Mouse (Mus musculus) heart, embryonic 15.5 days (tissue): ENCODE results near the gene Invs. TPM values are rescaled to one million over a fixed set of nuclear protein-coding genes. Genes with fewer than 3 reads are reported as not detected.

Source experiments
- ATAC-seq: fragments of 200-750 bp; cut with Nextera tagmentation; replicated peaks from 2 replicates; pipeline ENCODE4 v1.8.0; 2017; ENCODE audit warnings: low read depth, moderate TSS enrichment; ENCODE audit not compliant: insufficient number of reproducible peaks, insufficient read depth, low FRiP score
- H3K27ac ChIP-seq: fragments of 300-500 bp; sonication (generic); 2 replicates; pipeline ENCODE4 v1.5.1; 2015; ENCODE audit warnings: mild to moderate bottlenecking, inconsistent platforms
- H3K27me3 ChIP-seq: fragments of 300-500 bp; sonication (generic); 2 replicates; pipeline ENCODE4 v1.6.1; 2015; ENCODE audit warnings: inconsistent platforms
- H3K36me3 ChIP-seq: fragments of 300-500 bp; sonication (generic); 2 replicates; pipeline ENCODE4 v1.6.1; 2015; ENCODE audit warnings: mild to moderate bottlenecking, inconsistent platforms
- H3K4me1 ChIP-seq: fragments of 300-500 bp; sonication (generic); replicated peaks from 2 replicates; pipeline ENCODE4 v1.6.1; 2015; ENCODE audit warnings: inconsistent platforms
- H3K4me2 ChIP-seq: fragments of 300-500 bp; sonication (generic); 2 replicates; pipeline ENCODE4 v1.6.1; 2015; ENCODE audit warnings: inconsistent platforms, mild to moderate bottlenecking, moderate library complexity
- H3K4me3 ChIP-seq: fragments of 300-500 bp; sonication (generic); 2 replicates; pipeline ENCODE4 v1.5.1; 2015; ENCODE audit warnings: mild to moderate bottlenecking, inconsistent platforms
- H3K9ac ChIP-seq: fragments of 300-500 bp; sonication (generic); 2 replicates; pipeline ENCODE4 v1.6.1; 2015; ENCODE audit warnings: mild to moderate bottlenecking, inconsistent platforms
- H3K9me3 ChIP-seq: fragments of 300-500 bp; sonication (generic); replicated peaks from 2 replicates; pipeline ENCODE4 v1.6.1; 2016; ENCODE audit warnings: inconsistent platforms
- WGBS: fragments of 180-500 bp; shearing (Covaris S2); methylation state at CpG from one replicate; pipeline ENCODE4 v1.1.7; 2015; ENCODE audit warnings: mixed read lengths; 5-methylcytosine and 5-hydroxymethylcytosine counted together
- polyA plus RNA-seq: library from polyadenylated mRNA; unstranded; fragments of >200 nt; fragmentation: Nextera tagmentation; extraction: Ambion mirVana; gene quantifications from 2 replicates; pipeline ENCODE4 v1.2.1, GENCODE M21; 2015

The Invs gene
- polyA plus RNA-seq, 1 experiment from 2014 or later: 4.8 TPM

- 38% methylated on average over 18 of the region's 18 CpGs for WGBS
- no peak for ATAC-seq
- H3K27ac ChIP-seq: no peak overlapping the region
- peak overlapping the region; percentile 42 for H3K4me3 ChIP-seq
- peaks cover 9% of the 10 kb centered on the region for H3K4me1 ChIP-seq
- no peaks in the 10 kb centered on the region for H3K9me3 ChIP-seq
- peak overlapping the region; percentile 44 for H3K9ac ChIP-seq
- no peaks in the 10 kb centered on the region for H3K36me3 ChIP-seq
- peak overlapping the region; percentile 58 for H3K4me2 ChIP-seq
- no peaks in the 10 kb centered on the region for H3K27me3 ChIP-seq
Measured at GRCm38 (mm10) chr4:48407350-48408039, 127.9 kb downstream of the Invs start.

DNA sequence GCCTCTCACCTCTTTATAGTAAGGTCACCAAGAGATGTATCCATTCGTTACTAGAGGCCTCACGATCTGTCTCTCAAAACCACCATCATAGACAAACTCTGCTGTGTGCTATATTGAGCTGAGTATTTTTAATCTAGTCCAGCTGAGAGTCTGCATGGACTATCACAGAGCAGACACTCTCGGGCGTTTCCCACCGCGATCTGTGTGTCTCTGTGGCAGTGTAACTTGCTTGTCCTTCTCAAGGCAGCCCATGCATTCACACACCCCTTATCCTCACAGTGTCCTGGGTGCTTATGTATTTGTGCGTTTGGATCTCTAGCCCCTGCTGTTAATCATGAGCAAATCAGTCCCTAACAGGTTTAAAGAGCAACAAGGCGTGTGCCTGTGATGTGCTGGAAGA is 133.9 kb downstream of the Invs start:
- Histone ChIP-seq H3K4me2 (no peak overlapping the region), H3K4me1 (peaks cover 26% of the 10 kb centered on the region), H3K27ac (no peak overlapping the region), H3K27me3 (no peaks in the 10 kb centered on the region), H3K9me3 (no peaks in the 10 kb centered on the region), H3K9ac (no peak overlapping the region), H3K4me3 (no peak overlapping the region), H3K36me3 (no peaks in the 10 kb centered on the region)
- 60% methylated on average over 8 of the region's 8 CpGs for WGBS
- no peak for ATAC-seq

- no peaks in the 10 kb centered on the region for H3K9me3 ChIP-seq
- no peaks in the 10 kb centered on the region for H3K36me3 ChIP-seq
- H3K27ac ChIP-seq: no peak overlapping the region
- WGBS: 78% methylated on average over 10 of the region's 10 CpGs
- H3K9ac ChIP-seq: no peak overlapping the region
- H3K27me3 ChIP-seq: no peaks in the 10 kb centered on the region
- H3K4me2 ChIP-seq: no peak overlapping the region
- peaks cover 26% of the 10 kb centered on the region for H3K4me1 ChIP-seq
- no peak overlapping the region for H3K4me3 ChIP-seq
- ATAC-seq: no peak
Measured at GRCm38 (mm10) chr4:48415838-48416335, 136.3 kb downstream of the Invs start.

DNA sequence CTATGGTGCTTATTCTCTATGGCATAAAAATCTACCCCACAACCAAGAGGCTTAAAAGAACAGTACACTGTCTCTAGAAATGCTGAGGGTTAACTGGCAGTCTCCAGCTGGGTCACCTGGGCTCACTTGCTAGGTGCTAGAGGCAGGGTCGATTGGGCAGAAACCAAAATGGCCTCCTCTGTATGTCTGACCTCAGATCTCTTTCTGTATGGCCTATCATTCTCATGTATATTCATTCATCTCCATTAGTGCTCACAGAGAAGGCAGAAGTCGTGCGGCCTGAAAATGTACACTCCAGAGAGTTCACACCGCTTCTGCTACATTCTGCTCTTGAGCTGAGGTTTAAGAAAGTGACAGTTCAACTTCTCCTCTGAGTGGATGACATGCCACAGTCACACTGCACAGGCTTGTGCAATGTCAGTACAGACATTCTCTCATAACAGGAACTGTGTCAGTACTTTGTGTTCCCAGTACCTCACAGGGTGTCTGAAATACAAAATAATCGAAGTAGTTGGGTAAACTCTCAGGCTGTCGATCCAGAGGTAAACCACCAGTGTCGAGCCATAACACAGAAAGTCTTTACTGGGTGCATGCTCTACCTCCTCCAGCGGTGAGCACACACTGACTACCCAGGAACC is 139.4 kb downstream of the Invs start:
- 85% methylated on average over 8 of the region's 8 CpGs for WGBS
- no peak overlapping the region for H3K27ac ChIP-seq
- no peak for ATAC-seq

GRCm38 (mm10) chr4:48422633-48423032 is 143.1 kb downstream of the Invs start:
- Histone ChIP-seq H3K9ac (no peak overlapping the region), H3K27ac (no peak overlapping the region), H3K4me3 (no peak overlapping the region), H3K36me3 (0 out of 2 replicates have a peak, but pooled peaks cover 4% of the 10 kb centered on the region), H3K4me1 (peaks cover 17% of the 10 kb centered on the region), H3K27me3 (no peaks in the 10 kb centered on the region), H3K9me3 (no peaks in the 10 kb centered on the region), H3K4me2 (no peak overlapping the region)
- ATAC-seq: no peak
- 93% methylated on average over 1 of the region's 1 CpGs for WGBS

More for the DNA sequence above, 139.4 kb downstream of the Invs start:
- H3K27me3 ChIP-seq: no peaks in the 10 kb centered on the region
- peaks cover 26% of the 10 kb centered on the region for H3K4me1 ChIP-seq
- H3K4me2 ChIP-seq: no peak overlapping the region
- H3K4me3 ChIP-seq: no peak overlapping the region
- H3K9me3 ChIP-seq: no peaks in the 10 kb centered on the region
- 0 out of 2 replicates have a peak, but pooled peaks cover 4% of the 10 kb centered on the region for H3K36me3 ChIP-seq
- no peak overlapping the region for H3K9ac ChIP-seq

GRCm38 (mm10) chr4:48423738-48424137 is 144.2 kb downstream of the Invs start:
- Histone ChIP-seq H3K9me3 (no peaks in the 10 kb centered on the region), H3K4me2 (no peak overlapping the region), H3K27ac (no peak overlapping the region), H3K4me3 (no peak overlapping the region), H3K27me3 (no peaks in the 10 kb centered on the region), H3K36me3 (0 out of 2 replicates have a peak, but pooled peaks cover 4% of the 10 kb centered on the region), H3K9ac (no peak overlapping the region), H3K4me1 (peaks cover 18% of the 10 kb centered on the region)
- WGBS: 36% methylated on average over 2 of the region's 2 CpGs
- ATAC-seq: no peak

GRCm38 (mm10) chr4:48427413-48427812 is 147.9 kb downstream of the Invs start:
- peaks cover 18% of the 10 kb centered on the region for H3K4me1 ChIP-seq
- no peaks in the 10 kb centered on the region for H3K9me3 ChIP-seq
- H3K27me3 ChIP-seq: no peaks in the 10 kb centered on the region
- no peak overlapping the region for H3K4me3 ChIP-seq
- ATAC-seq: 0 out of 2 replicates have a peak, but pooled peaks have one; percentile 53
- H3K36me3 ChIP-seq: peaks cover 30% of the 10 kb centered on the region
- H3K27ac ChIP-seq: no peak overlapping the region
- H3K9ac ChIP-seq: no peak overlapping the region
- H3K4me2 ChIP-seq: no peak overlapping the region
- WGBS: 37% methylated on average over 3 of the region's 3 CpGs

- no peaks in the 10 kb centered on the region for H3K9me3 ChIP-seq
- no peak overlapping the region for H3K27ac ChIP-seq
- no peak overlapping the region for H3K4me3 ChIP-seq
- H3K27me3 ChIP-seq: no peaks in the 10 kb centered on the region
- WGBS: 85% methylated on average over 2 of the region's 2 CpGs
- H3K36me3 ChIP-seq: peaks cover 36% of the 10 kb centered on the region
- H3K4me2 ChIP-seq: no peak overlapping the region
- no peak overlapping the region for H3K9ac ChIP-seq
- peaks cover 18% of the 10 kb centered on the region for H3K4me1 ChIP-seq
- no peak for ATAC-seq
Measured at GRCm38 (mm10) chr4:48428054-48428453, 148.5 kb downstream of the Invs start.

GRCm38 (mm10) chr4:48454106-48454773 is 174.7 kb downstream of the Invs start:
- Histone ChIP-seq H3K4me3 (no peak overlapping the region), H3K4me2 (no peak overlapping the region), H3K4me1 (no peaks in the 10 kb centered on the region), H3K27me3 (no peaks in the 10 kb centered on the region), H3K9ac (no peak overlapping the region), H3K9me3 (no peaks in the 10 kb centered on the region), H3K27ac (no peak overlapping the region), H3K36me3 (peaks cover 48% of the 10 kb centered on the region)
- WGBS: 93% methylated on average over 2 of the region's 2 CpGs
- no peak for ATAC-seq

DNA sequence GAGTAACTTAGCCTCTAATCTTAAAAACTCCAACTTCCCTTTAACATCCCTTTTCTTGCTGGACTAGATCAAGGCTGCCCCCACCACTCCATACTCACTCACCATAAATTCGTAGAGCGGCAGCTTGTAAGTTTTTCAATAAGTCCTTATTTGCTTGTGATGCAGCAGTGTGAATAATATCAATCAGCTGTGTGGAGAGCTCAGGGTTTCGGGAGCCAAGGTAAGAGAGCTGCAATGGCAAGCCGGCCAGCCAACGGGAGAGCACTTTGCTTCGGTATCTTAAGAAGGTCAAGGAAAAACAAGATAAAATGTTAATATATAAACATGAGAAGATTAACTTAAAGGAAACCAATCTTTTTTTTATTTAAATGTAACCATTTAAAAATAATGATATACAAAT is 178.9 kb downstream of the Invs start:
- Histone ChIP-seq H3K27ac (no peak overlapping the region), H3K9me3 (no peaks in the 10 kb centered on the region), H3K4me2 (no peak overlapping the region), H3K4me3 (no peak overlapping the region), H3K9ac (no peak overlapping the region), H3K36me3 (peaks cover 41% of the 10 kb centered on the region), H3K27me3 (no peaks in the 10 kb centered on the region), H3K4me1 (no peaks in the 10 kb centered on the region)
- WGBS: 87% methylated on average over 6 of the region's 6 CpGs
- ATAC-seq: no peak

- 83% methylated on average over 1 of the region's 1 CpGs for WGBS
- no peaks in the 10 kb centered on the region for H3K9me3 ChIP-seq
Measured at GRCm38 (mm10) chr4:48461060-48461459, 181.5 kb downstream of the Invs start.

More at GRCm38 (mm10) chr4:48461060-48461459, 181.5 kb downstream of the Invs start:
- Histone ChIP-seq H3K27me3 (no peaks in the 10 kb centered on the region), H3K27ac (no peak overlapping the region), H3K36me3 (peaks cover 28% of the 10 kb centered on the region), H3K4me3 (no peak overlapping the region), H3K9ac (no peak overlapping the region), H3K4me2 (no peak overlapping the region), H3K4me1 (no peaks in the 10 kb centered on the region)
- no peak for ATAC-seq
